Mouse (Mus musculus) kidney, adult 18-20 months (tissue): Measurements from ENCODE around the gene Capn10.

ENCODE experiments used
- DNase-seq: peaks from one replicate; pipeline ENCODE4 v3.0.0; 2021

Gene Capn10

GRCm38 (mm10) chr1:92979073-92979602 lies 45.0 kb downstream of the Capn10 start:
- DNase-seq, result no peak

GRCm38 (mm10) chr1:92981056-92981845 lies 47.1 kb downstream of the Capn10 start:
- DNase-seq, result peak; percentile 25

GRCm38 (mm10) chr1:92982931-92983605 lies 48.9 kb downstream of the Capn10 start:
- DNase-seq, result no peak

GRCm38 (mm10) chr1:92984999-92985398 lies 50.8 kb downstream of the Capn10 start:
- DNase-seq, result no peak

GRCm38 (mm10) chr1:92988894-92989293 lies 54.7 kb downstream of the Capn10 start:
- DNase-seq, result no peak

GRCm38 (mm10) chr1:92989891-92990290 lies 55.7 kb downstream of the Capn10 start:
- no peak for DNase-seq

- no peak for DNase-seq
Observed at GRCm38 (mm10) chr1:92992214-92992855, 58.2 kb downstream of the Capn10 start.

- DNase-seq, result no peak
Observed at GRCm38 (mm10) chr1:92992880-92993279, 58.7 kb downstream of the Capn10 start.
